Mouse (Mus musculus): ENCODE results near the gene Fgf15.
A peak's percentile ranks its signal among the peaks of the same experiment; 100 is the strongest.

Gene Fgf15

DNA sequence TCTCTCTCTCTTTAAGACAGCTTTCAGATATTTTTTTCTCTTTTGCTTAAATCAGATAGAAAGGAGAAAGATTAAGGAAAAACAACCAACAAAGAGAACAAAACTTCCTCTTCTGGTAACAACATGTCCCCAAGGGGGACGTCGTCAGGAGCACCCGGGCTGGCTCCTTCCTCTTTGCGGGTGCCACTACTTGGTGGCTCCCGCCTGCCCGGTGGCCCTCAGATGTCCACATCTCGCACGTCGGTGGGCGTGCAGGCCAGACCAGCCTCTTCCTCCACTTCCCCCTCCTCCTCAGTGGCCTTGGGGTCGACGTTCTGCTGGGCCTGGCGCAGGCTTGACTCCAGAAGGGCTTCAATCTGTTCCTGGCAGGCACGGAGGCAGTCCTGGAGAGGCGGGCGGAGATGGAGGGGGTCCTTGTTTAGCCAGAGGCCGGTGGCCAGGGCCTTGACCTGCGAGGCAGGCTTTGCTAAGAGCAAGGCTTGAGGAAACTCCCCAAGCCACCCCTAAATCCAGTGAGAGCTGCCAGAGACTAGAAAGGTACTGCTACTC lies 36.1 kb downstream of the Fgf15 start:
- DNase-seq = peak; percentile 44

DNA sequence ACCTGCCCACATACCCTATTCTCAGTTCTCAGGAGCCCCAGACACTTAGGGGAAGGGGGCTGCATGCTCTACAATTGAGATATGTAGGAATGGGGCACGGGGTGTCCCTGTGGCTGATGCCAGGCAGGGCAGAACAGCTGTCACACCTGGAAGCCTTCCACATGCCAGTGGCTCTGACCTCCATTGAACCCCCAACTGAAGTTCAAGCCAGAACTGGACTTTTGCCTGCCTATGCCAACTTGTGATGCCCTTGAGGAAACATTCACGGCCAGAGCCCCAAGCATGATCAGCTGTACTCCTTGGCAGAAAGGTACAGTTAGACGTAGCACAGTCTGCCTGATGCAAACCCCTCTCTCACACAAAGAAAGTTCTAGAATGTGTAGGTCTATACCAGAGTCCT lies 37.0 kb downstream of the Fgf15 start:
- peak; percentile 22 for DNase-seq

DNA sequence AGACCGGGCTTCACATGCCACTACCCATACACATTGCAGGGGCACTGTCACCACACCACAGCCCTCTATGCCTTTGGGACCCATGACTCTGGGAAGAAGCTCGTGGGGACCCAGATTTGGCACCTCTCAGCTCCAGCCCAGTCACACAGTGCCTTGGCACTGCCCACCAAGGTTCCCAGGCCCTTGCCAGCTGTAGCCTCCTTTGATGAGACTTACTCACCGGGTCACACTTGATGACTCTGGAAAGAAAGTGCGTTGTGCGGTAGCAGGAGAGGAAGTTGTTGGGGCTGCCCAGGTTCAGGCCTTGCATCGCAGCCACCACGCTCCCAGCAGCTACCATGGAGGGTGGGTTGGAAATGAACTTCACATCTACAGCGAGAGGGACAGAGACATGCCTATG lies 37.5 kb downstream of the Fgf15 start:
- DNase-seq = peak; percentile 28

DNA sequence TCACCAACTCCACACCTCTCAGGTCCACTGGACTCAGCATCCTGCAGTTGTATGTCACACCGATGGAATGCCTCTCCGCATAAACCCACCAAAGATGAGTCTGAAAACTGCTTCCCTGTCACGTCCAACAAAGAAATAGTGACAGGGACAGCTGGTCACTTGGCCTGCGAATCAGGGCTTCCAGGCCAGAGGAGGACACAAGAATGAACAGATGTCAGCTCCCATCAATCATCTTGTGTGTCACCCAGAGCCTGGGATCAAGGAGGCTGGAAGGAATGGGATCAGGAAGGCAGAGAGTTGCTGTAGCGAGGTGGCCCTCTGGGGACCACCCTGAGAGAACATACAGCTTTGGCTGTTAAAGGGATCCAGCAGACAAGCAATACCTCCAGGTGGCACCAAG lies 38.6 kb downstream of the Fgf15 start:
- DNase-seq = no peak

DNA sequence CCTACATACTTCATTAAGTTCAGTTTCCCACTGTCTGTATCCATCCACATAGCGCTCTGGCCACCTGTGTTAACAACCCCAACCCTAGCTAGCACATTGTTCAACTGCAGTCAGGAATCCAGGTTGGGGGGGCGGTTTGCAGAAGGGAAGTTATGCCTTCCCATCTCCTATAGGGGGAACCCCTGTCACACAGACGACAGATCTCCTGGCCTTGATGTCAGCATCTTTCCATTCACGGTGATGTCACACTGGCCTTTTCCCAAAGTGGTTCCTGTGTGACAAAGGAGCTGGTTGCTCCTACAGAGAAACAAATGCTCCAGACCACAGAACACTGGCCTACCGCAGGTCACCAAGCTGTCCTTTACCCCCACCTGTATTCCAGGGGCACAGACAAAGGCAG lies 39.2 kb downstream of the Fgf15 start:
- peak; percentile 81 for DNase-seq

DNA sequence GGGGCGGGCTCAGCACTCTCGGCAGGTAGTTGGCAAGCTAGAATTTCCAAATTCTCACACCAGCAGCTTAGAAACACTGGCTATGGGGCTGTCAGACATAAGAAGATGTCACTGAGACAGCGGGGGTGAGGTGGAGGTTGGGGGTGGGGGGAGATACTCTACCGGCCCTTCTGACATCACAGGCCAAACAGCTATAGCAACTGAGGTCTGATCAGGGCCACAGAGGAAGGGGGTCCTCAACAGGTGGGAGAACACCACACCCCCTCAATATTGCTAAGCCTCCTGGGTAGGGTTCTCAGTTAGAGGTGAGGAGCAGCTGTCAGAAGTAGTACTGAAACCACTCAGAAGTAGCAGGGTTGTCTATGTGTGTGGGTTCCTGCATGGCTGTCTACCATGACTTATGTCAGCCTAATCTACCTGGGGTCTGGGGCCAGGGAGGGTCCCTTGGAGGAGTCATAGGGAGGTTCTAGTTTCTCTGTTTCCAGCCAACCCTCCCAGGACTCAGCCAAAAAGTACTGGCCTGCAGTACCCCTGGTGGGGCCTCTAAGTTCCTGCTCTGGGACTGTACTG lies 40.1 kb downstream of the Fgf15 start:
- DNase-seq = peak; percentile 34

DNA sequence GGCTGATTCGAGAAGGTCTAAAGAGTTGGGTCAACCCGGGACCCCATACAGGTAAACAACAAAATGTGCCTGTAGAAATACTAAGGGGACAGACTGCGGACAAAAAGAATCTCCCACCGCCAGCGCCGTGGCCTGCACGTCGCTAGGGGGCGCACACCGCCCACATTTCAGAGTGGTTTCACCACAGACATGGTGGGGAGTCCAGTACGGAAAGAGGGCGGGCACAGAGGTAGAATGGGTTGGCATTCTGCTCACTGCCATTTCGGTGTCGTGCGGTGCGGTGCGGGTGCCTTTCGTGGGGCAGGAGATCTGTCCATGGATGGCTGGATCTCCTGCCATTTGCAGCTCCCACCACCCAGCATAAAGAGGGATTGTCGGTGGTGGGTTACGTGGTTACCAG lies 41.2 kb downstream of the Fgf15 start:
- DNase-seq = peak; percentile 84

DNA sequence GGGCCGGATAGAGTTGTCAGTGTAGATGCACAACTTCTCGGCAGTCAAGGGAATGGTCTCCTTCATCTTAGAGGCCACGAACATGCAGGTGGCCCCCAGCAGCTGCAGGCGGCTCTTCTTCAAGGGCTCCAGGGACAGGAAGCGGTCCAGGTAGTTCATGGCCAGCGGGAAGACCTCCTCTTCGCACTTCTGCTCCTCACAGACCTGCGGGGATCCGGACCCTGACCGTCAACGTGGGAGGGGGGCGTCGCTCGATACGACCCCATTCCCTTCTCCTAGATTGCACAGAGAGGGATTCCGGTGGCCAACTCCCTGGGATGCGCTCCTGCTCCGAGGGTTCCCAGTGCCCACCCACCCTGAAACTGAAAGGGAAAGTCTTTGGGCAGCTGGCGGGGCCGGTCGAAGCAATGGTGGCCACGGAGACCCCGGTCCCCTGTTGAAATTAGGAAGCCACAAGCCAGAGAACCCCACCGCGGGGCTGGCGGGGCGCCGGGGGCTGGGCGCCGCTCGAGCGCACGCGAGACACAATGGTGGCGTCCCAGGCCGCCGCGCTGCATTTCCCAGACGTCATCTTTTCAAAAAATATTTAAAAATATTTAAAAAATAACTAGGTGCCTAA lies 41.7 kb downstream of the Fgf15 start:
- DNase-seq = peak; percentile 43

DNA sequence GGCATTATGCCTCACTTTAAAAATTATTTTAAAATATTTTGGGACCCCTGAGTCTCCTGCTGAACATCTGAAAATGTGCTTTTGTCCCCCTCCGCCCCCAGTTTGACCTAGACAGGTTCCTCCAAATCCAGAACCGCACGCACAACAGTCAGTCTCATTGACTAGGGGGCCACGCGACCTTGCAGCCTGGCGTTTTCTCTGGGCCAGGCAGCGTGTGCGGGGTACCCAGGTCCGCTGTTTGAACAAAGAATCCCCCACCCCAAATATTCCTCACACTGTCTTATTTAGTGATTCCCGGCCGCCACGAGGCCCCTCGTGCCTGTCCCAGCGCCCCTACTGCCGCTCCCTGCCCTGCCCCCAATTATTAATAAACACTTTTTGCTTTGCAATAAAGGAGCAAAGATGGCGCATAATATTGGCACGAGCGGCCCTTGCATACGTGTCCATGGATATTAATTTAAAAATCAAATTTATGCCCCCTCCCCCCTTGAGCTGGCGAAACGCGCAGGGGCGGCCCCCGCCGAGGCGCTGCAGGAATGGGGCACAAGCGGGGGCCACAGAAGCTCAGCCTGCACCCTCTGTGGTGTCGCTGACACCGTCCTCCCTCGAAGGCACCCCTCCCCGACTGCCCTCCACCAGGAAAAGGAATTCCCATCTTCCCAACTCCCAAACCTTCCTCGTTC lies 42.5 kb downstream of the Fgf15 start:
- DNase-seq = peak; percentile 20

DNA sequence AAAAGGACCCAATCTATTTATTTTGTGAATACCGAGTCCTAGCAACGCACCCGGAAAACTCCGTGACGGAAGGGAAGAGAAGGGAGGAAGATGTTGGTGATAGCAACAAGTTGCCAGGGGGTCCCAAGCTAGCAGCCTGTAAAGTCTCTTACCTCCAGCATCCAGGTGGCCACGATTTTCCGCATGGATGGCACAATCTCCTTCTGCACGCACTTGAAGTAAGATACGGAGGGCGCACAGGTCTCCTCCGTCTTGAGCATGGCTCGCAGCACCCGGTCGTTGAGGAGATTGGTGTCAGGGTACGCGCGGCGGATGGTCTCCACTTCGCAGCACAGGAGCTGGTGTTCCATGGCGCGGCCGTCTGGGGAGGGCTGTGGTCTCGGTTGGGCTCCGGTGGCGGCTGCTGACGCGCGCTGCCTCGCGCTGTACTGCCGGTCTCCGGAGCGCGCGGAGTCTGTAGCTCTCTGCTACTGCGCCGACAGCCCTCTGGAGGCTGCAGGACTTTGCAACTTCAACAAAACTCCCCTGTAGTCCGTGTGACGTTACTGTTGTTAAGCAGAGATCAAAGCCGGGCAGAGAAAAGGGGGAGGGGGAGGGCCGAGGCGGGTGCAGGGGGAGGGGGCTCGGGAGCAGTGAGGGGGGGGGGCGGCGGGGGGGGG lies 43.1 kb downstream of the Fgf15 start, which contains the start of gene Ccnd1:
TSS of gene Ccnd1 (minus strand) at position 582 of the 659 bp plus-strand sequence.
- DNase-seq = peak; percentile 22

DNA sequence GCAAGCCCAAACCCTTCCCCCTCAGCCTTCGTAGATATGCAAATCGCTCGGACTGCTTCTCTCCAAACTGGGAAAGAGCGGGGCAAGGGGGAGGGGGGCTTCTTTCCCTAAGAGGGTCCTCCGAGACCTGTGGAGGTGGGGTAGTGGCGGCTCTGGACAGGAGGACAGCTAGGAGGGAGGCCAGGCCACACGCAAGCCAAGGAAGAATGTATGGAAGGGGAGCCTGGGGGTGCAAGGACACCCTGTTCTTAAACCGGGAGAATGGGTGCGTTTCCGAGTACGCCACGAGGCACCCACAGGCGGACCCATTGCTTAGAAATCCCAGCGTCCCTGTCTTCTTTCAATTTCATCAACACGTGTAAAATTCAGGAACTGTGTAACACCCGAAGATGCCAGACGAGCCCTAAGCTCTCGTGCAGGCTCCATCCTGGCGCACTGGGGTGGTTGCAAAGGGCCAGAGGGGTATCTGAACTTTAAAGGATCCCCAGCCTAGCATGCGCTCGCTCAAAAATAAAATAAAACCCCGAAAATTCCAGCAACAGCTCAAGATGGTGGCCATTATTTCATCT lies 43.8 kb downstream of the Fgf15 start:
- peak; percentile 25 for DNase-seq

DNA sequence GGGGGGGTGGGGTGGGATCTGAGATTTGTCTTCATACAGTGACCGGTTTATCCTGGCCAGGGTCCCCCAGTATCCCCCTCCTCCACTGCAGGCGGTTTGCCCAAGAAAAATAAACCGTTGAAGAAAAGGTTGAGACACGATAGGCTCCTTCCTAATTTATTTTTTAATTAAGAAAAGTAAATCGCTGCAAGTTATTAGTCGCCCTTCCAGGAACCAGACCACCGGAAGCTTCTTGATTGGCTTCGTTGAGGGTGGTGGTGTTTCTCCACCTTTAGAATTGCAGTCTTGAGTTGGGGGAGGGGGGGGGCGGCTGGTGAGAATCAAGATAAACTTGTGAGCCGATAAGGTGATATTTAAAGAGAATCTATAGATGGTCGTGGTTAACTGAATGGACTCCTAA lies 44.3 kb downstream of the Fgf15 start:
- DNase-seq = no peak

DNA sequence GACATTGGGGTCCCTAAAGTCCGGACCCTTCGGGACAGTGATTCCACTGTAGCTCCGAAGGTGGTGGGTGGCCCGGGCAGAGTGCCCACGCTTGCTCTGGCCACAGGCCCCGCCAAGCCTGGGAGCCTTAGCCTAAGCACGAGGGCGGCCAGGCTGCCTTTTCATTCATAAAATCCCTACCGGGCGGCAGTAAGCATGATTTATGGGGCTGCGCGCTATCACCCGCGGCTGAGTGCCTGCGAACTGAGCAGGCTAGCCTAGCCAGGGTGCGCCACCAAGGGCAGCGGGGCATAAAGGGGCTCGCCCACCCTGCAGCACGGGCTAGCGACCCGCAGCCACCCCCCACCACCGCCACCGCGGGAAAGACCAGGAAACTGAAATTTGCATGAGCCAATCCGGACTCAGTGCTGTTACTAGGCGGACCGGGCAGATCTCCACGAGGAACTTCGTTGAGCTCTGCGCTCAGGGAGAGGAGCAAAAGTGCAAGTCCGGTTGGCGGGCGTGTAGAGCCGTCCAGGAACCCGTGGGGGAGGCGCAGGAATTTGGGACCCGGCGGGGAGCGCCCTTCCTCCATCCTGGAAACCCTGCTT lies 45.0 kb downstream of the Fgf15 start:
- DNase-seq = no peak

DNA sequence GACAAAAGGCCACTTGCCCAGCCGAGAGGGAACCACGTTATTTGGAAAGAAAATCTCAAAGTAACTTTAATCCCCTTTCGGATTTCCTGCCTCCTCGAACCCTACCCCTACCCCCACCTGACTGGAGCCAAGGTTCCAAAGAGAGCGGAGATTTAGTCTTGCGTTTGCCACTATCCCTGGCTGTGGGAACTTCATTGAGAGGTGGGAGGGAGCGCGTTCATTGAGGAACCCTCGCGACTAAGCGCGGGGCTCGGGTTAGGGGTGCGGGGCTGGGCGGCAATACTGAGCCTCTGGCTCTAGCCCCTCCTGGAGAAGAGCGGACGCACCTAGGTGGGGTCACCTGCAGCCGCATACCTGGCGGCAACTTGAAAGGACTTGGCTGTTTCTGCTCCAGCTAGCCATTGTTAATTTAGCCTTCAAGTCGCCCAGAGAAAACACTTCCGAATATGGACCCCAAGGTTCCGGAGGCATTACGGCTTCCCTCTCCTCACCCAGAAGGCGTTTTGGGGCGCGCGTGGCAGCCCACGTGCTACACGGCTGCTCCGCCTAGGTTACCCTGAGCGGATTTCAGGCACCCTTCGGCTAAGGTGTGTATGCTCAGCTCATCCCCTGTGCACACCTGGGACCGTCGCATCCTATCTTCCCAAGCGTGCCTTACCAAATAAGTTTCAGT lies 45.9 kb downstream of the Fgf15 start:
- DNase-seq = no peak

DNA sequence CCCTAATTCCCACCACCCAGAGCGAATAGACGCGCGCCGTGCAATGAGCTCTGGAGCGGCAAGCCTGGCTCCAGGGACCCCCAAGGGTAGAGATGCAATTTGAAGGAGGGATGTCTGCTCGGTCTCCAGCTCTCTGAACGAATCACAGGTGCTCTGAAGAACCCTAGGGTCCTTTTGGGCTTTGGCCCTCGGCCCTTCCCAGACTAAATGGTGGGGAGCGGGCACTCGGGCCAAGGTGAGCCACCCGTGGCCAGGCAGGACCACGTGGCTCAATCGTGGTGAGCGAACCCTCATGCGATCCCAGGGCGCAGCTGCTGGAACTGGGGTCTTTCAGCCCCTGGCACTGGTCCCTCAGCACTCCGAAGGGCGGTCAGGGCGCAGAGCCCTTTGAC lies 46.4 kb downstream of the Fgf15 start:
- DNase-seq = no peak

DNA sequence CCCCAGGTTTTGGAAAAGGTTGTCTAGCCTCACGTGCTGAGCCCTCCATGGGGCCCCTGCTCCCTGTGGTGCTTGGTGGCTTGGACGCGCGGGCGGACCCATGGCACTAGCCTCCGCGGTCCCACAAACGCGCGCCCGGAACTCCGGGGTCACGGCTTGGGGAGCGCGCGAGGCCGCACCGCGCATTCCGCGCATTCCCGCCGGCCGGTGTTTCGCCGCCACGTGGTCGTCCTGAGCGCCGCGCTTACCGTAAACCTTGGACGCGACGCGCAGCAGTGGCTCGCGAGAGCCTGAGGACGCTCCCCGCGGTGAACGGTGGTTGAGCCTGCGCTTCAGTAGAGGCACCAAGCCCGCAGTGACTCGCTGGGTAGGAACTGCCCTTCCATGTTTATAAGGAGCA lies 46.9 kb downstream of the Fgf15 start:
- DNase-seq = peak; percentile 20

All from cerebellum, adult 11-12 months (tissue).